Mouse (Mus musculus): ENCODE results near the gene Ccdc117. TPM values are rescaled to one million over a fixed set of nuclear protein-coding genes. Genes with fewer than 3 reads are reported as not detected.

The Ccdc117 gene
- polyA plus RNA-seq, 1 experiment from 2014 or later: 24.6 TPM

DNA sequence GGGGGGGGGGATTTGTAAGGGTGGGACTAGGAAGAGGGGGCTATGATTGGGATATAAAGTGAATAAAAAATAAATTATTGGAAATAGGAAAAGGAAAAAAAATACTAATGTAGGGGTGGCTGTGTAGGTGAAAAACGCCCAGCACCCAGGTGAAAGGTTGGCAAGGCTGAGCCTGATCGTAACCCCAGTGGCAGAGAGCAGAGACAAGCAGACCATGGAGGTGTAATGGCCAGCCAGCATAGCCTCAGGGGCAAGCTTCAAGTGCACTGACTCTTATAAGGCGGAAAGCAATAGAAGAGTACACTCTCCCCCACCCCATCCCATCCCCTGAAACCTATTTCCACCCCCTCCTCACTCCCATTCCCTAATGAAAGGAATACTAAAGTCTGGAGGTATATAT, 22.3 kb downstream of the Ccdc117 start:
- WGBS: 87% methylated on average over 3 of the region's 3 CpGs
- peak overlapping the region; percentile 95; the same call in 1 of the 2 replicates for H3K4me3 ChIP-seq (ENCODE audit: low read depth, low read length)
- H3K27me3 ChIP-seq (replicated peaks; ENCODE audit: control insufficient read depth, insufficient read depth, low read length): no peaks in the 10 kb centered on the region
- no peak overlapping the region for H3K9ac ChIP-seq (ENCODE audit: low read depth, low read length)
- peaks cover 8% of the 10 kb centered on the region for H3K4me1 ChIP-seq (replicated peaks; ENCODE audit: control insufficient read depth, insufficient read depth, low read length)
- no peak for ATAC-seq (replicated peaks; ENCODE audit: low FRiP score)
- H3K27ac ChIP-seq (ENCODE audit: low read depth, low read length): peak overlapping the region; percentile 32; the same call in 1 of the 2 replicates
- H3K4me2 ChIP-seq: peak overlapping the region; percentile 88
- H3K36me3 ChIP-seq (ENCODE audit: control insufficient read depth, insufficient read depth, low read length): peaks cover 20% of the 10 kb centered on the region
- DNase-seq (ENCODE audit: low spot score): no peak
- no peaks in the 10 kb centered on the region for H3K9me3 ChIP-seq (ENCODE audit: control insufficient read depth, low read length)

- H3K4me1 ChIP-seq (replicated peaks; ENCODE audit: control insufficient read depth, insufficient read depth, low read length): peaks cover 3% of the 10 kb centered on the region
- ATAC-seq (replicated peaks; ENCODE audit: low FRiP score) (no peak), DNase-seq (ENCODE audit: low spot score) (no peak)
- no peak overlapping the region for H3K4me2 ChIP-seq
- no peaks in the 10 kb centered on the region for H3K27me3 ChIP-seq (replicated peaks; ENCODE audit: control insufficient read depth, insufficient read depth, low read length)
- H3K9ac ChIP-seq (ENCODE audit: low read depth, low read length): no peak overlapping the region
- no peak overlapping the region for H3K27ac ChIP-seq (ENCODE audit: low read depth, low read length)
- no peaks in the 10 kb centered on the region for H3K36me3 ChIP-seq (ENCODE audit: control insufficient read depth, insufficient read depth, low read length)
- H3K4me3 ChIP-seq (ENCODE audit: low read depth, low read length): no peak overlapping the region
- WGBS: 73% methylated on average over 6 of the region's 6 CpGs
- H3K9me3 ChIP-seq (ENCODE audit: control insufficient read depth, low read length): no peaks in the 10 kb centered on the region
Observed at GRCm38 (mm10) chr11:5517346-5517745, 24.6 kb downstream of the Ccdc117 start.

DNA sequence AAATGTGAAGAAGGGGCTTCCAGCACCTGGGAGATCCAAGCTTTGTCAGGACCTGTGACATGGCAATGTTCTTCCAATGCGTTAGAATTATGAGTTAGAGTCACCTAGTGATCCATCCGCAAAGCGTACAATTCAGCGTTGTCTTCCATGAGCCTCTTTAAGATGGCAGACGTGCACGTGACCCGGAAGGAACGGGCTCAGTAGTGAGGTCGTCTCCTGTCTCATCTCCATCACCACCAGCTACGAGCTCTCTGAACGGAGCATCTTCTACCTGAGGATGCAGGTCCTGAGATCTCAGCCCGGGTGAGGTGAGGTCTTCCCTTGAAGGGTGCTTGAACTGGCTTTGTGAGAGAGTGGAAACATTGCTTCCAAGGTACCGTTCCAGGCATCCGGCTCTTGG, 25.4 kb downstream of the Ccdc117 start:
- H3K36me3 ChIP-seq (ENCODE audit: control insufficient read depth, insufficient read depth, low read length): no peaks in the 10 kb centered on the region
- no peak overlapping the region for H3K9ac ChIP-seq (ENCODE audit: low read depth, low read length)
- ATAC-seq (replicated peaks; ENCODE audit: low FRiP score): no peak
- H3K27ac ChIP-seq (ENCODE audit: low read depth, low read length): no peak overlapping the region
- 92% methylated on average over 14 of the region's 14 CpGs for WGBS
- H3K4me1 ChIP-seq (replicated peaks; ENCODE audit: control insufficient read depth, insufficient read depth, low read length): no peaks in the 10 kb centered on the region
- no peak overlapping the region for H3K4me2 ChIP-seq
- H3K9me3 ChIP-seq (ENCODE audit: control insufficient read depth, low read length): no peaks in the 10 kb centered on the region
- H3K4me3 ChIP-seq (ENCODE audit: low read depth, low read length): no peak overlapping the region
- no peaks in the 10 kb centered on the region for H3K27me3 ChIP-seq (replicated peaks; ENCODE audit: control insufficient read depth, insufficient read depth, low read length)
- DNase-seq (ENCODE audit: low spot score): no peak

GRCm38 (mm10) chr11:5516151-5516550, 25.8 kb downstream of the Ccdc117 start:
- H3K9me3 ChIP-seq (ENCODE audit: control insufficient read depth, low read length): no peaks in the 10 kb centered on the region
- H3K4me3 ChIP-seq (ENCODE audit: low read depth, low read length): no peak overlapping the region
- H3K27me3 ChIP-seq (replicated peaks; ENCODE audit: control insufficient read depth, insufficient read depth, low read length): no peaks in the 10 kb centered on the region
- H3K36me3 ChIP-seq (ENCODE audit: control insufficient read depth, insufficient read depth, low read length): no peaks in the 10 kb centered on the region
- H3K4me2 ChIP-seq: no peak overlapping the region
- H3K9ac ChIP-seq (ENCODE audit: low read depth, low read length): no peak overlapping the region
- DNase-seq (ENCODE audit: low spot score) (no peak), ATAC-seq (replicated peaks; ENCODE audit: low FRiP score) (no peak)
- H3K4me1 ChIP-seq (replicated peaks; ENCODE audit: control insufficient read depth, insufficient read depth, low read length): no peaks in the 10 kb centered on the region
- H3K27ac ChIP-seq (ENCODE audit: low read depth, low read length): no peak overlapping the region
- 78% methylated on average over 7 of the region's 7 CpGs for WGBS

DNA sequence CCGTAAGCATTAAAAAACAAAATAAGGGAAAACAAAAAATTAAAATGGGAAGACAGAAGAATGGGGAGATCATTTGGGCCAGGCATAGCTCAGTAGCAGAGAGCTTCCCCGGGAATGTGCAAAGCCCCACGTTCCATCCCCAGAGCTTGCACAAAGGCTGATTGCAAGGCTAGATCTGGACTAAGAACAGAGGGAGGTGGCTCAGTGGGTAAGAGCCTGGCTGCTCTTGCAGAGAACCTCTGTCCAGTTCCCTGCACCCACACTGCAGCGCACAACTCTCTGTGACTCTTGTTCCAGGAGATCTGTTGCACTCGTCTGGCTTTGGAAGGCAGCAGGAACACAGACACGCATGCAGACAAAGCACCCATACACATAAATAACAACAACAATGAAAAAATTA, 26.3 kb downstream of the Ccdc117 start:
- H3K4me2 ChIP-seq: no peak overlapping the region
- H3K9me3 ChIP-seq (ENCODE audit: control insufficient read depth, low read length): no peaks in the 10 kb centered on the region
- no peak overlapping the region for H3K9ac ChIP-seq (ENCODE audit: low read depth, low read length)
- no peak overlapping the region for H3K27ac ChIP-seq (ENCODE audit: low read depth, low read length)
- no peak overlapping the region for H3K4me3 ChIP-seq (ENCODE audit: low read depth, low read length)
- ATAC-seq (replicated peaks; ENCODE audit: low FRiP score): no peak
- 80% methylated on average over 6 of the region's 6 CpGs for WGBS
- no peak for DNase-seq (ENCODE audit: low spot score)
- H3K4me1 ChIP-seq (replicated peaks; ENCODE audit: control insufficient read depth, insufficient read depth, low read length): no peaks in the 10 kb centered on the region
- H3K27me3 ChIP-seq (replicated peaks; ENCODE audit: control insufficient read depth, insufficient read depth, low read length): no peaks in the 10 kb centered on the region
- H3K36me3 ChIP-seq (ENCODE audit: control insufficient read depth, insufficient read depth, low read length): no peaks in the 10 kb centered on the region

- ATAC-seq (replicated peaks; ENCODE audit: low FRiP score) (no peak), DNase-seq (ENCODE audit: low spot score) (no peak)
- Histone ChIP-seq H3K4me3 (ENCODE audit: low read depth, low read length) (no peak overlapping the region), H3K4me1 (replicated peaks; ENCODE audit: control insufficient read depth, insufficient read depth, low read length) (no peaks in the 10 kb centered on the region), H3K9ac (ENCODE audit: low read depth, low read length) (no peak overlapping the region), H3K27me3 (replicated peaks; ENCODE audit: control insufficient read depth, insufficient read depth, low read length) (no peaks in the 10 kb centered on the region), H3K9me3 (ENCODE audit: control insufficient read depth, low read length) (no peaks in the 10 kb centered on the region), H3K4me2 (no peak overlapping the region), H3K36me3 (ENCODE audit: control insufficient read depth, insufficient read depth, low read length) (no peaks in the 10 kb centered on the region), H3K27ac (ENCODE audit: low read depth, low read length) (no peak overlapping the region)
- 71% methylated on average over 6 of the region's 6 CpGs for WGBS
Observed at GRCm38 (mm10) chr11:5515196-5515595, 26.8 kb downstream of the Ccdc117 start.

GRCm38 (mm10) chr11:5514091-5514490, 27.9 kb downstream of the Ccdc117 start:
- 79% methylated on average over 4 of the region's 4 CpGs for WGBS

GRCm38 (mm10) chr11:5512961-5513360, 29.0 kb downstream of the Ccdc117 start:
- Histone ChIP-seq H3K4me2 (no peak overlapping the region), H3K4me1 (replicated peaks; ENCODE audit: control insufficient read depth, insufficient read depth, low read length) (peaks cover 7% of the 10 kb centered on the region), H3K9me3 (ENCODE audit: control insufficient read depth, low read length) (no peaks in the 10 kb centered on the region), H3K36me3 (ENCODE audit: control insufficient read depth, insufficient read depth, low read length) (no peaks in the 10 kb centered on the region), H3K4me3 (ENCODE audit: low read depth, low read length) (no peak overlapping the region), H3K27ac (ENCODE audit: low read depth, low read length) (no peak overlapping the region), H3K27me3 (replicated peaks; ENCODE audit: control insufficient read depth, insufficient read depth, low read length) (no peaks in the 10 kb centered on the region), H3K9ac (ENCODE audit: low read depth, low read length) (no peak overlapping the region)
- no peak for DNase-seq (ENCODE audit: low spot score)
- 81% methylated on average over 8 of the region's 8 CpGs for WGBS
- no peak for ATAC-seq (replicated peaks; ENCODE audit: low FRiP score)

More at GRCm38 (mm10) chr11:5514091-5514490, 27.9 kb downstream of the Ccdc117 start:
- Histone ChIP-seq H3K4me3 (ENCODE audit: low read depth, low read length) (no peak overlapping the region), H3K27ac (ENCODE audit: low read depth, low read length) (no peak overlapping the region), H3K4me2 (no peak overlapping the region), H3K27me3 (replicated peaks; ENCODE audit: control insufficient read depth, insufficient read depth, low read length) (no peaks in the 10 kb centered on the region), H3K4me1 (replicated peaks; ENCODE audit: control insufficient read depth, insufficient read depth, low read length) (peaks cover 7% of the 10 kb centered on the region), H3K36me3 (ENCODE audit: control insufficient read depth, insufficient read depth, low read length) (no peaks in the 10 kb centered on the region), H3K9me3 (ENCODE audit: control insufficient read depth, low read length) (no peaks in the 10 kb centered on the region), H3K9ac (ENCODE audit: low read depth, low read length) (no peak overlapping the region)
- DNase-seq (ENCODE audit: low spot score): no peak
- no peak for ATAC-seq (replicated peaks; ENCODE audit: low FRiP score)

DNA sequence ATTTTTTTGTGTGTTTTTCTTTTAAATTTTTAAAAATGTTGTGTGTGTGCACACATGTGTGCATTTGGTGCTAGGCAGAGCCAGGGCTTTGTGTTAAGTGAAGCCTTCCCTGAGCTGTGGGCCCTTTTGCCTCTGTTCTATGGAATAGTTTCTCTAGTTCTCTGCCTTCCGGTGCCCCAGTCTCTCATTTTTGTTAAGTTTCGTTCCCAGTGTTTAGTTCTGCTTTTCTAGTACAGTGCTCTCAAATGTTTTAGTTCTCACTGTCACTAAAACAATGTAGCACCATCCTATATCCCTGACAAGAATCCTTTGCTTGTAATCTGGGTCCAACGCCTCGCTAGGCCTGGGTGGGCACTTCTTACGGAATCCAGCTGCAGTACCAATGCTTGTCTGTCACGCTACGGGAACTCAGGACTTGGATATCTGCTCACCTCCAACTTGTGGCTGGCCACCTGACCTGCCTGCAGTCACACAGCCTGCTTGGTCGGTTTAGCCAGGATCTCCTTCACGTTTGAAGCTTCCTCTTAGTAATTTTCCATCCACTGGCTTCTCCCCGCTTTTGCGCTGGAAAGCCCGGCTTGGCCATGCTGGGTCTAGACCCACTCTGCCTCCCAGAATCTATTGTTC, 29.8 kb downstream of the Ccdc117 start:
- peaks cover 7% of the 10 kb centered on the region for H3K4me1 ChIP-seq (replicated peaks; ENCODE audit: control insufficient read depth, insufficient read depth, low read length)
- no peak overlapping the region for H3K4me2 ChIP-seq
- no peaks in the 10 kb centered on the region for H3K9me3 ChIP-seq (ENCODE audit: control insufficient read depth, low read length)
- H3K27ac ChIP-seq (ENCODE audit: low read depth, low read length): no peak overlapping the region
- no peak overlapping the region for H3K9ac ChIP-seq (ENCODE audit: low read depth, low read length)
- no peak overlapping the region for H3K4me3 ChIP-seq (ENCODE audit: low read depth, low read length)
- H3K27me3 ChIP-seq (replicated peaks; ENCODE audit: control insufficient read depth, insufficient read depth, low read length): no peaks in the 10 kb centered on the region
- DNase-seq (ENCODE audit: low spot score): no peak
- no peak for ATAC-seq (replicated peaks; ENCODE audit: low FRiP score)
- 74% methylated on average over 12 of the region's 12 CpGs for WGBS
- H3K36me3 ChIP-seq (ENCODE audit: control insufficient read depth, insufficient read depth, low read length): no peaks in the 10 kb centered on the region
